Mouse (Mus musculus) CH12F3 (cell line): ENCODE results near the gene Ankrd35.
"Not testable (repeated sequence)": the region's sequence is repeated elsewhere in the genome, so short reads cannot be mapped to it uniquely, and the experiment has no call there.

Source experiments
- in situ Hi-C: fragments of 300-500 bp; cut with MboI; formaldehyde crosslinking; loops from 2 replicates; pipeline ENCODE4 v1.14.3; 2020; ENCODE audit warnings: low sequenced_read_pairs

The Ankrd35 gene

DNA sequence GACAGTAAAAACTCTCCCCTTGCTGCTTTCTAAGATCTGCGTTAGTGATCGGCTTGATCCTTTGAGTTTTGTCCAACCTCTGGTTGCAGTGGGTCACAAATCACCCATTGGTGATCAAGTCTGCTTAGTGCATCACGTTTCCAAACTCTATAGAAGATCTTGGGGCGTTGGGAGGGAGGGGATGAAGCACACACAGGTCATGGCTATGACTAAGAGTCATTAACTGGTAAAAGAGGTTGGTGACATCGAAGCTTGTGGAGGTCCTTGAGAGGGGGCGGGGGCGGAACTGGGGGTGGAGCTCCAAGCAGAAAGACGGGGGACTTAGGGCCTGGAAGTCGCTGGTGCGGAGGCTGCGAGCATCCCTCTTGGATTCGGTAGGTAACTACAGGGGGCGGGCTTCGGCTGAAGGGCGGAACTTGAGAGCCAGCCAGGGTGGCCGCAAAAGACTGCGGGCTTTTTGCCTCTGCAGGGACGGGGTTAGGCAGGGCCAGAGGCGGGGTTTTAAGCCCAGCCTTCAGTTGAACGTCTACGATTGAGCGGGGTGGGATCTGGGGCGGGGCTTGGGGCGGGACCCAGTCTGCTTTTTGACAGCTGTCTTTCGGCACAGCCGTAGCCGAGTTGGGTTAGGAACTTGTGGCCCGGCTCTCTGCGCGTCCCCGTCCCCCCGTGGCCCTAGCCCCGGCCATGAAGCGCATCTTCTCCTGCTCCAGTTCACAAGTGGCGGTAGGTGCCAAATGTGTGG, at the start of gene Ankrd35:
Gene Ankrd35, plus strand, starts transcription at position 405 of the 742 bp plus-strand sequence.
- in situ Hi-C loops = no loop called here

DNA sequence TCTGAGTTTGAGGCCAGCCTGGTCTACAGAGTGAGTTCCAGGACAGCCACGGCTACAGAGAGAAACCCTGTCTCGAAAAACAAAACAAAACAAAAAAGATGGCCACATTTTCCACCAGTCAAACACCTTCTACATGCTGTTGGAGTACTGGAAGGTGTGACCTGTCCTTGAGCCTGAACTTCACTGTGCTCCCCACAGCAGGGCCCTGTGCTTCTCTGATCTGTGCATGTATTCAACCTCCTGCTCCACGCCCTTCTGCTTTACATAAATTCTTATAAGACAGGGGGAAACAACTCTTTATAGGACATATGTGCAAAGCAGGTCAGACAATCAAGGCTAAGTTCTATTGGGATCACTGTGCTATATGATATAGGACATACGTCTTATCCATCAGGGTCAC, 46.7 kb upstream of the Ankrd35 start:
- in situ Hi-C loops = no loop called here

DNA sequence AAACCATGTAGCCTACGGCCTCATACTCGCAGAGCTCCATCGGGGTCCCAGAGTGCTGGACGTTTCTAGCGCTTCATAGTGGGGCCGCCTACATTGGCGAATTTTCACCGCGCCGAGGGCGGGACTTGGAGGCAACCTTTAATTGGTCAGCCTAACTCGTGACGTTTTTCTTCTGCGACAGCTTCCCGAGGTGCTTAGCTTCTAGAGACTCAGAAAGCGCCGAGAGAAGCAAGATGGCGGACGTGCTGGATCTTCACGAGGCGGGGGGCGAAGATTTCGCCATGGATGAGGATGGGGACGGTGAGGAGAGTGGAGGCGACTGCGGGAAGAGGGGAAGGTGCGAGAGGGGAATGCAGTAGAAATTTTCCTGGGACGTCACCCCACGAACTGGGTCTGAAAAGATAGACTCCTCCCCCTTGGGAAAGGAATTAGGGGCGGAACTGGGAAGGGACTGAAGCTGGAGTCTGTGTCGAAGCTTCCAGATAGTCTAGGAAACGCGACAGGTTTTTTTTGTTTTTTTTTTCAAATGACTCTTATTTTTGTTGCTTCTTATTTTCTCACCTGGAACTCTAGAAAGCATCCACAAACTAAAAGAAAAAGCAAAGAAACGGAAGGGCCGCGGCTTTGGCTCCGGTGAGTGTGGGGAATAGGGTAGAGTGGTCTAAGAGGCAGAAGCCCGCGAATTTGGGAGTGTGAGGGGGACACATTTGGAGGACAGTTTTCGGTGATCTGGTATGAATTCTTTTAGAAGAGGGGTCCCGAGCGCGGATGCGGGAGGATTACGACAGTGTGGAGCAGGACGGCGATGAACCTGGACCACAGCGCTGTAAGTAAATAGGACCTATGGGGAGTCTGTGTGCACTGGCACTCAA, 40.0 kb upstream of the Ankrd35 start, which contains the start of gene Rbm8a:
Gene Rbm8a, plus strand, starts transcription at position 205 of the 872 bp plus-strand sequence.
- in situ Hi-C loops = no loop called here

DNA sequence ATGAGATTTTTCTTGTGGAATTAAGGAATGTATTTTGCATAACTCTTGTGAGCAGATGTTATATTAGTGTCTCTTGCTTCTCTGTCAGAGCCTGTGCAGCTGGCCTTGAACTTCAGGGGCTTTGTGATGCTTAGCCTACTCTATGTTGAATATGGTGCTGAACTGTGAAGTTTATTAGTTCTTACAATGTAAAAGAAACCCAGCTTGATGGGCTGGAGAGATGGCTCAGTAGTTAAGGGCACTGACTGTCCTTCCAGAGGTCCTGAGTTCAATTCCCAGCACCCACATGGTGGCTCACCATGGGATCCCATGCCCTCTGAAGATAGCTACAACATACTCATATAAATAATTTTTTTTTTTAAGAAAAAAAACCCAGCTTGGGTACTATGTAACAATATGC, 37.9 kb upstream of the Ankrd35 start:
- in situ Hi-C loops = no loop called here

DNA sequence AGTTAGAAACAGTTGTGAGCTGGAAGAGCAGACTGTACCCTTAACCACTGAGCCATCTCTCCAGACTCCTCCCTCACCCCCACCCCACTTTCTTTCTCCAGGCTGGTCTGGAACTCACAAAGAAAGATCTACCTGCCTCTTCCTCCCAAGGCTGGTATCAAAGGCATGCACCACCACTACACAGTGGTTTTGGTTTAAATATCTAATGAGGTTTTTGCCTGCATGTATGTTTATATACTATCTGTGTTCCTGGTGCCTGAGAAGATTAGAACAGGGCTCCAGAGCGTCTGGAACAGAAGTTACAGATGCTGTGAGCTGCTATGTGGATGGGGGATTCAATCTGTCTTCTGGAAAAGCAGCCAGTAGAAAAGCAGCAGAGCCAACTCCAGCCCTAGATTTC, 35.9 kb upstream of the Ankrd35 start:
- in situ Hi-C loops = no loop called here

DNA sequence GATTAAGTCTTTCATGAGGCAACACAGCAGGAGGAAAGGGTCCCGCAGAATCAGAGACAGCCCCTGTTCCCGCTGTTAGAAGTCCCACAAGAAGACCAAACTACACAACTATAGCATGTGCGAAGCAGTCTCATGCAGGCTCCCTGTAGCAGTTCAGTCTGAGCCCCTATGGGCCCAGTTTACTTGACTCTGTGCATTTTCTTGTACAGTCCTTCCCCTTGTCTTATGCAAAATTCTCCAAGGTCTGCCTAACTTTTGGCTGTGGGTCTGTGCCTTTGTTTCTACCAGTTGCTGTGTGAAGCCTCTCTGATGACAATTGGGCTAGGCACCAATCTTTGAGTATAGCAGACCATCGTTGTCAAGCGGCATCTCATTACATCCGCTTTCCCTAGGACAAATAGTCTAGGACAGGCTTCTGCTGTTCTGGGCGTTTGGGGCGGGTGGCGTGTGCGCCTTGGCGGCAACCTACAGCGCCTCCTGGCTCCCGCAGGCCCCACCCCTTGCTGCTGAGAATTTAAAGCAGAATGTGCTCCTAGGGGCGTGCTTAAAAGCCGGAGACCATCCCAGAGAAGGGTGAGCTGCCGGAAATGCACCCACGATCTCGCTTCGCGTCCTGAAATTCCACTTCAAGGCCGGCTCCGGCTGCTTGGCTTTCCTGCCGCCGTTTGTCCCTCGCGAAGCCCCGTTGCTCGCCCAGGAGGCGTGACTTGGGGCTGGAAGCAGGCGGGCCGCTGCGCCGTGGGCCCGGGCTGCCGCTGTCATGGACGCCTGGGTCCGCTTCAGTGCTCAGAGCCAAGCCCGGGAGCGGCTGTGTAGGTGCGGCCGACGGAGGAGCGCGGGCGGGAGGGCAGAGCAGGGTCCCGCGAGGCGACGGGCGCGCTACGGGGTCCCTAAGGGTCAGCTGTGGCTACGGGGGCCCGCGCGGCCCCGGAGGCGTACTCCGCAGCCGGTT, 34.7 kb upstream of the Ankrd35 start, which contains the start of the genes Pex11b and Gm42957:
Gene Pex11b, plus strand, starts transcription at position 449 of the 952 bp plus-strand sequence.
Gene Gm42957, plus strand, starts transcription at position 547 of the 952 bp plus-strand sequence.
- in situ Hi-C loops = no loop called here

DNA sequence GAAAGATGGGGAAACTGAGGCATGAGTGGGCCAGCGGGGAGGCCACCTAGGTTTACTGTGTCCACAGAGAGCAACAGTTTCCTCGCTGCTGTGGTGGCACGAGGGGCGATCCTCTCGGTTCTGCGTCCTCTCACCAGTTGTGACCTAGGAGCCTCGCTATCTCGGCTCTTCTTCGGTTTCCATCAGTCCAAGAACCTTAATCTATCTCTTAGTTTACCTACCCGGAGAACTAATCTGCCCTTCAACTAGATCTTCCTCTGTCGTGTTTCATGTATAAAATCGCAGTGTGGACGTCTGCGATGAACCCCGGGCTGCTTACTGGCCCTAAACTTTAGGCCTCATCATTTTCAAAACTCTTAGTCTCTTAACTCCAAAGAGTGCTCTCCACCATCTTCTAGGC, 34.0 kb upstream of the Ankrd35 start:
- in situ Hi-C loops = no loop called here

DNA sequence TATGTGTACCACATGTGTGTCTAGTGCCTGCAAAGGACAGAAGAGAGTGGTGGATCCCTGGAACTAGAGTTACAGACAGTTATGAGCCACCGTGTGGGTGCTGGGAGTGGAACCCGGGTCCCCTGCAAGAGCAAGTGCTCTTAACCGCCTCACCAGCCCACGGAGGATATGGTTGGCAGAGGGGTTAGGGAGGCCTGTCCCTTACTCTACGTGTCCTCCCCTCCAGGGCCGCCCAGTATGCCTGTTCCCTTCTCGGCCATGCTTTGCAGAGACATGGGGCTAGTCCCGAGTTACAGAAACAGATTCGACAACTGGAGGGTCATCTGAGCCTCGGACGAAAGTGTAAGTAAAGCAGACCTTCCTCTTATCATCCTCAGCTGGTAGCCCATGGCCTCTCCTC, 33.5 kb upstream of the Ankrd35 start:
- in situ Hi-C loops = no loop called here

DNA sequence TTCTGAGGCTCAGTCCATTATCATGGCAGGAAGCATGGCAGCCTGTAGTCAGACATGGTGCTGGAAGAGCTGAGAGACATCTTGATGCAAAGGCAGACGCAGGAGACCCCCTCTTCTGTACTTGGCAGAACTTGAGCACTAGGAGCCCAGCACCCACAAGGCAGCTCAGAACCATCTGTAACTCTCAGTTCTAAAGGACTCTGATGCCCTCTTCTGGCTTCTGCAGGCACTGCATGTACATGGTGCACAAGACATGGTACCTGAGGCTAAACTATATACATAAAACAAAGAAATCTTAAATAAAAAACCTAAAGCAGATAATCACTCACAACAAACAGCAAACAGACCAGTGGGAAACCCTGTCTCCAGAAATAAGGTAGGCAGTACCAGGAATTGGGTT, 30.7 kb upstream of the Ankrd35 start:
- in situ Hi-C loops = no loop called here

DNA sequence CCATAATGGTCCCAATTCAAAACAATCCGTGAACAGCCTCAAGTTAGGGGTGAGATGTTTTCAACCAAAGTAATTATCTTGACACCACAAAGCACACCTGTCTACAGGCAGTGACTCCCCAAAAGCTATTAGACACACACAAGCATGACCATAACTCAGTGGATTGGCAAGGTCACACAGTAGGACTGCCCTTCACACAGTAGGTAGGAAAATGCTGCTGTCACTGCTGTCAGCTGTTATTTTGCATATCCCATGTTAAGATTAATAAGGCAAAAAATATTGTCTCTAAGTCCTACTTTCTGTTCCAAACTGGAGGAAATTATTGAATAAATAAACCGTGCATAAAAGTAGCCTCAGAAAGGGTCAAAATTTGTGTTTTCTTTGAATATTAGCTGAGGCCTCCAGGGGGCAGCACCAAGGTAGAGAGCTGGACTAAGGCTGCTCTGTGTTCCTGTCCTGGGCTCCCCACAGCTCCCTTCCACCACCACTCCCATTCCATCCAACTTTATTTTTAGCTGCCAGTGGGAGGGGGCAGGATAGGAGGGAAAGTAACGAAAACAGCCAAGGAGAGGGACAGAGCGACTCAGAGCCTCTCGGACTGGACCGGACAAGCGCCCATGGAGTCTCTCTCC, 24.8 kb upstream of the Ankrd35 start, which contains the start of gene Itga10:
Gene Itga10, plus strand, starts transcription at position 567 of the 632 bp plus-strand sequence.
- in situ Hi-C loops = no loop called here

DNA sequence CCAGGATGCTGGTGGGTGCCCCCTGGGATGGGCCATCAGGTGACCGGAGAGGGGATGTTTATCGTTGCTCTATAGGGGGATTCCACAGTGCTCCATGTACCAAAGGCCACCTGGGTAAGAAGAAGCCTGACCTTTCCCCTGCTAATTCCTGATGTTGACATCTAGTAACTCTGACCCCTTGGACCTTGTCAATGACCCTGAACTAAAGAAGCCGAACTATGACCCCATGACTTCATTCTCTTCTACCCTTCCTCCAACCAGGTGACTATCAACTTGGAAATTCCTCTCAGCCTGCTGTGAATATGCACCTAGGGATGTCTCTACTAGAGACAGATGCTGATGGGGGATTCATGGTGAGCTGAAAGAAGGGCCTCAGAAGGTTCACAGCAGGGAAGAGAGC, 22.6 kb upstream of the Ankrd35 start:
- in situ Hi-C loops = no loop called here

DNA sequence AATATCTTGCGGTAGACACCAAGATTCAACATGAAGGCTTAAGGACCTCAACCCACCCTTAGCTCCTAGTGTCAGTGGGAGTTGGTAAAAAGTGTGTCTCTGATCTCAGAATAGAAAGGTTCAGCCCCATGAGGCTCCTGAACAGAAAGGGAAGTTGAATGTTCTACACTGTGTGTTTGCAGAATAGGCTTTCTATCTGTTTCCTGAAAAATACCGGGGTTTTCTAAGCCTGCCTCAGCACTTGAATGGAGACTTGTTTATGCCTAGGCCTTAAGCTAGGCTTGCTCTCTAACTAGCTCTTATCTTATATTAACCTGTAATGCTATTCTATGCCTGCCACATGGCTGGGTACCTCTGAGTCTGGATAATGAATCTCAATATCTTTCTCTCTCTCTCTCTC, 9.0 kb upstream of the Ankrd35 start:
- in situ Hi-C loops = no loop called here

DNA sequence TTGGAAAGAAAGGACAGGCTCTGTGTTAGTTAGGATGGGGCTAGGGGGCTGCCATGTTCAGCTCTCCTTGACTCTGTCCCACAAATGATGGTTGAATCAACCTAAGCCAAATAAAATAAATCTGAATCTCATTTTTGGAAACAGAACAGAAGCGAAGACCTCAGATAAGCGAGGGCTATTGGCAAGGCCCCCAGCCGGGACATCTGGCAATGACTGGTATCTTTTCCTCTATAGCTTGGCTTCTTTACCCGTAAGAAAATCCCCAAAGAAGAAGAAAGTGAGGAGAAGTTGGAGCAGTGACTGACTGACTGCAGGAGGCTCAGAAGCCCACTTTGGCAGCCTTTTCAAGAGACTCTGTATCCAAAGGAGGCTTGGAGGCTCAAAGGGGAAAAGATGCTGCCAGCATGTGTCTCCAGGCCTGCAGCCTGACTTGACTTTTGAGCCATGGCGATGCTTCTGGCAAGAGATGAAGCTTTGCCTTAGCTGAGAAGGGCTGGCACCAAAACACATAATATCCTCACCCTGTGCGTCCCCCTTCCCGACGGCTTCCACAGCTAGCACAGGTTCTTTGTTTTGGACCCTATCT, 7.1 kb upstream of the Ankrd35 start:
- in situ Hi-C loops = no loop called here

DNA sequence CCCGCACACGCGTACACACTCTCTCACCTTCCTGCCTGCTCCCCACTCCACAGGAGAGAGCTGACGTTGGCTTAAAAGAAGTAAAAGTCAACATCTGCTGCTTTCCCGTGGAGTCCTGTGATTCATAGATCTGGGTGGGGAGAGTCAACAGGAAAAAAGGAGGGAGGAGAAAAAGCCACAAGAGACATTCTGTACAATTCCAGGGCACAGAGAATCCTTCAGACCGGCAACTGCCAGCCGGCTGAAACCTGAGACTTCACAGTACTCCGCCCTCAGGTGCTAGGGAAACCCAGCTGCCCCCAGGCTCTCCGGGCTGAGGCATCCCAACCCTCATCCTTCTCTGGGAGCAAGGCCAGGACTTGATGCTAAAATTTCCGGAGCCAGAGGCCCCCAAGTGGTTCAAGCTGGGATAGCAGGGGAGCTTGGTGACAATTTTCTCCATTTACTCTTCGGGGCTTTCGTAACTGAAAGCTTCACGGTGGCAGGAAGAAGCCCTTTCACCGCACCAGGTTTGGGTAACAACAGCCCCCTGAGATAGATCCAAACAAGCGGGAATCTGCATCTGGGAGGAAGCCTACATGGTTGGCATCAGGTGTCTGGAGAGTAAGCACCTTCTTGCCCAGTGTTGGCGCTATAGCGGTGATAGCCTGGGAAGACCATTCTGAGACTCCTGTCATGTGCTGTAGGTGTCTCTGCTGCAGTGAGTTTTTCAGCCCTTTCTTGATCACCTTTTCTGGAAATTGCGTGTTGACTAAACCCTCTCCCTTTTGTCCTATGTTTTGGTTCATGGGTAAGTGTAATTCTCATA, 6.3 kb upstream of the Ankrd35 start:
- in situ Hi-C loops = no loop called here

DNA sequence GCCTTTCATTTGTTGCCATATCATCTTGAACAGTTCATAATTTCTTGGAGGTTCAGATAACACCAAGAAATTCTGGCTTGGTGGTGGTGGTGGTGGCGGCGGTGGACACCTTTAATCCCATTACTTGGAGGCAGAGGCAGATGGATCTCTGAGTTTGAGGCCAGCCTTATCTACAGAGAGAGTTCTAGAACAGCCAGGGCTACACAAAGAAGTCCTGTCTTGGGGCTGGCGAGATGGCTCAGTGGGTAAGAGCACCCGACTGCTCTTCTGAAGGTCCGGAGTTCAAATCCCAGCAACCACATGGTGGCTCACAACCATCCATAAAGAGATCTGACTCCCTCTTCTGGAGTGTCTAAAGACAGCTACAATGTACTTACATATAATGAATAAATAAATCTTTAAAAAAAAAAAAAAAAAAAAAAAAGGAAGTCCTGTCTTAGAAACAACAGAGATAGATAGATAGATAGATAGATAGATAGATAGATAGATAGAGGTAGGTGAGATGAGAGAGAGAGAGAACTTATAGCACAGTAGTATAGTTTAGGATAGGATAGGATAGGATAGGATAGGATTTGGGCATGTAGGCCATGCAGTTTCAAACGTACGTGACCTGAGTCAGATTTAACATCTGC, 4.1 kb upstream of the Ankrd35 start:
- in situ Hi-C loops = not testable (repeated sequence)

DNA sequence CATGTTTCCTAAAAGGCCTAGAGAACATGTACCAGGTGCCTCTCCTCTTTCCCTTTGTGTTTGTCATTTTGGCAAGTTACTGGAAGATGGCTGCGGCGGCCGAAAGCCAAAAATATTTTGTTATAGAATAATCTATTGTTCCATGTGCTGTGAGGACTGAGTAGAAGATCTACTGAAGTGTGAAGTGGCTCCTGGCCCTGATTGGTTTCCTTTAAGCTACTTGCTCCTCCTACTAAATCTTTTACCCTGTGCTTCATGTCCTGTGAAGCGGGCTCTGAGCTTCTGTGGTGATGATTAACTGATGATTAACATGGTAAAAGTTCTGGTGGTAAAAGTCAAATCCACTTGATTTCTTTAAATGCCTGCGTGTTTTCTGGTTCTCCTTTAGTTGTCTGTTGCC, 3.0 kb upstream of the Ankrd35 start:
- in situ Hi-C loops = no loop called here

DNA sequence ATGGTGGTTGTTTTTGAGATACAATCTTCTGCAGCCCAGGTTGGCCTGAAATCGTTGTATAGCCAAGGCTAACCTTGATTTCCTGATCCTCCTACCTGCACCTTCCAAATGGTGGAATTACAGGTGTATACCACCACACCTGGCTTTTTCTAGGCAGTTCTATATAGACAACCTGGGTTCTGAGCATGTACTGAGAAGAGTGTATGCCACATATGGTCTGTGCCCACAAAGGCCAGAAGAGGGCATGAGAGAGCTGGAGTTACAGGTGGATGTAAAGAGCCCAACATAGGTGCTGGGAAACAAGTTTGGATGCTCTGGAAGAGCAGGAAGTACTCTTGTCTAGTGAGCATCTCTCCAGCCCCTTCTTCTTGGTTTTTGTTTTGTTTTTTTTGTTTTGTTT, 2.6 kb upstream of the Ankrd35 start:
- in situ Hi-C loops = no loop called here

DNA sequence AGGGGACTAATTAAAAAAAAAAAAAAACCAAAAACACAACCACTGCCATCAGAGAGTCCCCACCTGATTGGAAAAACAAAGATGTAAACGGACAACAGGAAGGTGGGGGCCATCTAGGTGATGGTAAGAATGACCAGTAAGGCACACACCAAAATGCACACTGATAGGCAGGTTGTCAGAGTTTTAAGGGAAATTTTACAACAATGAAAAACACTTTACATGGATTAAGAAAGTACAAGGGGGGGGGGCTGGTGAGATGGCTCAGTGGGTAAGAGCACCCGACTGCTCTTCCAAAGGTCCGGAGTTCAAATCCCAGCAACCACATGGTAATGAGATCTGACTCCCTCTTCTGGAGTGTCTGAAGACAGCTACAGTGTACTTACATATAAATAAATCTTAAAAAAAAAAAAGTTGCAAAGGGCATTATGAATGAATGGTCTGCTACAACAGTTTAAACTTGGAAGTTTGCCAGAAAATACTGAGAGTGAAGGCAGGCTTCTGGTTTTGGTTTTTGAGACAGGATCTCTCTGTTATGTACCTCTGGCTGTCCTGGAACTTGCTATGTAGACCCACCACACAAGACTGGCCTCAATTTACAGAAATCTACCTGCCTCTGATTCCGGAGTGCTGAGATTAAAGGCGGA, 1.4 kb upstream of the Ankrd35 start:
- in situ Hi-C loops = no loop called here
